Mouse (Mus musculus) cerebellum, adult 9-11 months (tissue): ENCODE measurements around the gene Scyl3.

Experiments used
- DNase-seq: peaks from one replicate; pipeline ENCODE4 v3.0.0; 2022

The Scyl3 gene

DNA sequence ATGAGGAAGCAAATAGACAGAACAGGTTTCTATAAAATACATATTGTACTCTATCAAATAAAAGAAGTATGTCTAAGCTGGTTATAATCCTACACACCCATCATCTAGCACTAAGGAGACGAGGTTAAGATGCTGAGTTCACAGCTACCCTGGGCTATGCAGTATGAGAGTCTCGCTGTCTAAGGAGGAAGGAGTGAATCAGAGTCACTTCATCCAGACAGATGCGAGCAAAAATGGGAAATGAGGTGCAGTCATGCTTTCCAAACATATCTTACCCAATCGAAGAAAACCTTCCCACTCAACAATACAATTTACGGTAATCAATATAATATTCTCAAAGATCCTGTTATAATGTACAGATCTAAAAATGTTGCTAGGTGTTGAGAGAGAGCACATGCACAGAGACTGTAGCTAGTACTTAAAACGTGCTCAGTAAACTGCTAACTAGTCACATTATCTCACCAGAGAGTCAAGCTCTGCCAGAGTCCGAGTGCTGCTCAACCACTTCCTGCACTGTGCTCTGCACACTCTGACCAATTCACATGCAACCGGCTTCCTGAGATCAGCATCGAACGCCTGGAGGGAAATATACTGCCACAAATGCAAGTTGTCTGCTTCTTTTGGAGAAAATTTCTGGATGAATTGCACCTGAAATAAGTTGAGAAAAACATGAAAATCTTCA is 35.2 kb downstream of the Scyl3 start:
- DNase-seq: no peak

DNA sequence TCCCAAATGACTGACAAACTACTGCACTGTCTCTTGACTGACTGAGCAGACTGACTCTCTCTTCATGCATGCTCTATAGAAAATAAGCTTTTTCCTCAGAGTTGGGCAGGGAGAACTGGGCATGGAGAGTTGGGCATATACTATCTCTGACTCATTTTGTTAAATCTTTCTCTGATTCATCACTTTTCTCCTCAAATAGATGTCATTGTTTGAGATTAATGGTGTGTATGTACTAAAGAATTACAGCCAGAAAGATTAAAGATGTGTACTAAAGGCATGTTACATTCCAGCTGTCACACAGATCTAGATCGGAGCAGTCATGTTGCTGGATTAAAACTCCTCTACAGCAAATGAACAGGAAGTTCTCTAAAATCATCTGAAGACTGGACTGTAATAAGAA is 45.6 kb downstream of the Scyl3 start:
- DNase-seq: no peak

DNA sequence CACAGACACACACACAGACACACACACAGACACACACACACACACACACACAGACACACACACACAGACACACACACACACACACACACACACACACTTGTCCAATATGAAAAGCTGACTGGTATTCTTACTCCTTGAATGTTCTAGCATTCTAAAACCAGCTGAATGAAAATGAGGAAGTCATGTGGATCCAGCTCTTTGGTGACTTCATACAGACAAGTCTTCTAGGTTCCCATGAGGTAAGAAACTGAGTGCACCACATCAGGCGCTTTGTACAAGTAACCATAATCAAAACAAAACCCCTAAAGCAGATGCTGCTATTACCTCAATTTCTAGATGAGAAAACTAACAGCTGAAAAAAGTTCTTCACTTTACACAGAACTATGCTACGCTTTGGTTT is 46.2 kb downstream of the Scyl3 start:
- no peak for DNase-seq

DNA sequence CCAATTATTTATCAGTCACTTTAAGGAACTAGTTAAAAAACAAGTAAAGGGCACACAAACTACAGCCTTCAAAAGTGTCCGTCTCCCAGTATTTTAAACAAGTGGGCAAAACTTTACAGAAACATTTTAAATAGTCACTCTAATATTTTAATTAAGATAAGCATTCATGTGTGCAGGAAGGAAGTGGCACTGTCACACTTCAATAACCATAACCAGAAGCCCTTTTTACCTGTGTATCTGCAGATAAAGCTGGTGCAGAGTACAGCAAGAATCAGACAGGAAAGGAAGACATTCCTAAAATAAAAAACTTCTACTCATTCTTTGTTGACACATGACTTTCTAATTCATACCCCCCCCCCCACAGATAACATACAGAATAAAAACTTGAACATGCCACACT is 47.6 kb downstream of the Scyl3 start:
- DNase-seq: no peak

DNA sequence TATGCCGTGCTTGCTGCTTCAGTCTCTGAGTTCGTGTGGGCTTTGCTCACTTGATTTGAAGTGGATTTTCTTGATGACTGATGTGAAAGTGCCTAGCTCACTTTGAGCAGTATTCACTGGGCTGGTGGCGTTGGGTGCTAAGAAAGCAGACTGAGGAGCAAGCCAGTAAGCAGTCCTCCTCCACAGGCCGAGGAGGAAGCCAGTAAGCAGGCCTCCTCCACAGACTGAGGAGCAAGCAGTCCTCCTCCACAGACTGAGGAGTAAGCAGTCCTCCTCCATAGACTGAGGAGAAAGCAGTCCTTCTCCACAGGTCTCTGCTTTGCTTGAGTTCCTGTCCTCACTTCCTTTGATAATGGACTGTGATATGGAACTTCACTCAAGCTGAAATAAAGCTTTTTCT is 63.5 kb downstream of the Scyl3 start:
- no peak for DNase-seq

DNA sequence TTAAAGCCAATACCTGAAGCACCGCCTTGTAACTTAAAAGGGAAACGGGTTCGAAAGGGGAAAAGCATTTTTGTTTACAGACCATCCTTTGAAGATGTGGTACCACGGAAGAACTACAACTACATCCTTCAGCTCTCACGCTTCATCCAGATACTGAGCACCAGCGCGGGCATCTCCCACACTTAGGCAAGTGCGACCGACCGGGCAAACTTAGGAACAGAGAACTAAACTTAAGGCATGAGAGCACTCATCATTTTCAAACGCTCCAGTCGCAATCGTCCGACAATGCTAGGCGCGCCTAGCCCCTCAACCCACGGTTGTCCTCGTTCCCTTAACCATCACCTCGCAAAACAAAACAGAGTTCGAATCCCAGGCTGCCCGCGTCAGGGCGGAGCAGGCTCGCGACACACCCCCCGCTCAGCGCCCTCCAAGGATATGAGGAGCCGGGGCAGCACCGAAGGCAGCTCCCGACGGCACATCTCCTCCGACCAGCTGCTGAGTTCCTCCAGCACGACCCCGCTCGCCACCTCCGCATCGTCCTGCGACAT is 65.3 kb downstream of the Scyl3 start:
- DNase-seq: no peak

DNA sequence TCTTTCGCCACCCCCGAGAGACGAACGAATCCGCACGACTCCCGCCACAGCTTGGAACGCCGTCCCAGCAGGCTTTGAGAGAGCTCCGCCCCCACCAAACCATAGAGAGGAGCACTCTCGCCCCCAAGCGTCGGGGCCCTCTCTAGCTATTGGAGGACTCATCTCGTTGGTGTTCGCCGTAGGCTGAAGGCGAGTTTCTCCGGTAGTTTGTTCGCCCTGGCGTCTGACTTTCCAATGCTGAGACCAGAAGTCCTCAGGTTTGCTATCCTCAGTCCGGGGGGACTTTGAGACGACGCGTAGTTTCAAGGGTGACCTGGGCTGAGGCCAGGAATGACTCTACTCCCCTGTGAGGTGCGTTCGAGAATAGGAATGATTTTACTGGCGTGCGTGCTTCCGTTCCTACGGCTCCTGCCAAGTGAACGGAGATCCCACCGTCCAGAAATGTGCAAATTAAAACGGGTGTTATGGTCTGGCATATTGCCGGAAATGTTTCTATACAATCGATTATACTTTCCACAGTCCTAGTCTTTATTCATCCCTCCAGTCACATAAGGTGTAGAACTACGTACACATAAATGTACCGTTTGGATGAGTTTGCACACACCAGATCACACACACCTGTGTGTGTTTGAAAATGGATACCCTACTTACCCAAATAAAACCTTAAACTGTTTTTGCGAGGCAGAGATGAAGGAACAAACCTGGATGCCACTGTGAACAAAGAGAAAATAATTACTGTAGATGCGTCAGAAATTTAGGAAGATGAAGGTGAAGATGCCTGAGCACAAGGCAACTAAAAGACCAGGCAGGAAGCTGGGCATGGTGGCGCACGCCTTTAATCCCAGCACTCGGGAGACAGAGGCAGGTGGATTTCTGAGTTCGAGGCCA is 66.1 kb downstream of the Scyl3 start, which contains the start of the genes BC055324 and Mettl18:
BC055324 (minus strand) TSS at position 76 of the 888 bp plus-strand sequence.
Mettl18 (plus strand) TSS at position 169 of the 888 bp plus-strand sequence.
- DNase-seq: peak; percentile 89

DNA sequence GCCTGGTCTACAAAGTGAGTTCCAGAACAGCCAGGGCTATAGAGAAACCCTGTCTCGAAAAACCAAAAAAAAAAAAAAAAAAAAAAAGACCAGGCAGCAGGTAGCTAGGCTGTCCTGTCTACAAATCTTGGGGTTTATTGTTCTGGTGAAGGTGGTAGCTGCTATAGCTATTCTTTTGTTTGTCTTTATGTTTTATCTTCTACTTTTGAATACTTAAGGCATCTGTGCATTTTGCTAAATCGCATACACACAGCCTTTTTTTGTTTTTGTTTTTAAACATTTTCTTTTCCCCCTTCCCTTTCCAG is 66.7 kb downstream of the Scyl3 start:
- DNase-seq: no peak

DNA sequence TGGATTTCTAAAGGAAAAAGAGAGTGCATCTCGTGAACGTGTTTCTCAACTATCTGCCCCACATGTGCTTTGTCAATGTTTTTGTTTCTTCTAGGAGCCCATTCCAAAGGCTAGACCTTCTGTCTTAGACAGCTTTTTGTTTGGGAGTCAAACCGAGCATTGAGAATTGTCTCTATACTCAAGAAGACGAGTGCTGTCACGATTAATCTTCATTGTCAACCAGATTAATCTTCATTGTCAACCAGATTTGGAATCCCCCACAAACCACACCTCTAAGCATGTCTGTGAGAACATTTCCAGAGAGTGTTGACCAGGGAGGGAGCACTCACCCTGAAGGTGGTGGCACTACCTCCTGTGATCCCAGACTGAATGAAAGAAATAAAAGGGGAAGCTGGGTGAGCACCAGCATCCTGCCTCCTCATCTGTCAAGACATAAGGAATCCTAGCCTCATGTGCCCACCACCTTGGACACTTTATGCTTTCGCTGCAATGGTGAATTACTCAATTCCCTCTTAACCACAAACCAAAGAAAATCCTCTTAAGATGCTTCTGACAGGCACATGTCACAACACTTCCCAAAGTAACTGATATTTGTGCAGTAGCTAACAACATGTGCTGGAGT is 73.0 kb downstream of the Scyl3 start:
- DNase-seq: no peak

DNA sequence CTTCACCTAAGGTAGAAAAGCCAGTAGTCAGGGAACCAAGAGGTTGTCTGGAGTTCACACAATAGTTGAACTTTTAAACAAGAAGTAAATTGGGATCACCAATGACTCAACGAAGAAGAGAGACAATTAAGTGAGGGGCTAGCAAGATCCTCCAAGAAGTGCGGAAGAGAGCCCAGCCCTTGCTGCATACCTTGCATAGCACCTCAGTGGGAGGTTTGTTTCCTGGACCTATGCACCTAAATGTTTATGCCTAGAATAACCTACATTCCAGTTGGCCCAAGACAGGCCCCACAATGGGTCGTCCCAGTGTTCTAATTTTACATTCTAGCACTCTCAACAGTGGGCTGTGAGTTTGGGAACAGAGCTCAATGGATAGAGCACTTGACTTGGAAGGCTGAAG is 75.4 kb downstream of the Scyl3 start:
- DNase-seq: no peak
